Mouse (Mus musculus) urinary bladder, postnatal 4 days (tissue): ENCODE results near the gene Nphs2.
"Not testable (repeated sequence)": the region's sequence is repeated elsewhere in the genome, so short reads cannot be mapped to it uniquely, and the experiment has no call there.

Experiments
- DNase-seq, 2 experiments: peaks; one replicate each; pipeline ENCODE4 v3.0.0; 2021 to 2022; ENCODE audit warnings: low spot score in 2 of 2

Gene Nphs2

DNA sequence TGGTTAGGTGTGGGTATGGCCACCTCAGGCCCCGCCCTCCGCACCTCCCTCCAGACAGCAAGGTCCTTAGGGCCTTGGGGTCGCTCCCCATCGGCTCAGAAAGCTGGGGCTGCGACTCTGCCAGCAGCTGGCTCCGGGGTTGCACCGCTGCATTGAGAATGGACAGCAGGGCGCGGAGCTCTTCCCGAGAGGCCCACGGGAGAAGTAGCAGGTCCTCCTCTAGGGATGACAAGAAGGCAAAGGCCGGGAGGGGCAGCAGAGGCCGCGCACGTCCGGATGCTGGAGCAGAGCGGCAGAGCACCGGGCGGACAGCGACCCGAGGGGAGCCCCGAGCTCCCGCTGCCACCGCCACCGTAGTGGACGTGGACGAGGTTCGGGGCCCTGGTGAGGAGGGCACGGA, at the start of gene Nphs2:
Gene Nphs2, plus strand, starts transcription at position 98 of the 400 bp plus-strand sequence.
- DNase-seq: no peak

DNA sequence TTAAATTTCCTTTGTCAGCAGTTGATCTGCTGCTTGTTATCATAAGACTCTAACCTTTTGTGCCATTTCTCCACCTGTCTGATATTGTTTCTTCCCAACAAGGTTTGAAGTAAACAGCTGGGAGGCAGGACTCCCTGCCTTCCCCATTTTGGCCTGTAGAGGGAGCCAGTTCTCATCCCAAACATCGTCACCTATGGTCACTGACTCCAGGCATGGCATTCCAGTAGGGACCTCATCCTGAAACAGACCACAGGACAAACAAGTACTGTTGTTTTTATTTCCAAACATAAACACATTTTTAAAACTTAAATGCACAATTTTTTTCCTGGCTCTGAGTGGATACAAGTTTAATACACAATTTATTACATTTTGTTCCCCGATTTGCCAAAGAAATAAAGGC, 47.2 kb upstream of the Nphs2 start:
- peak; percentile 21 to 66 for DNase-seq

DNA sequence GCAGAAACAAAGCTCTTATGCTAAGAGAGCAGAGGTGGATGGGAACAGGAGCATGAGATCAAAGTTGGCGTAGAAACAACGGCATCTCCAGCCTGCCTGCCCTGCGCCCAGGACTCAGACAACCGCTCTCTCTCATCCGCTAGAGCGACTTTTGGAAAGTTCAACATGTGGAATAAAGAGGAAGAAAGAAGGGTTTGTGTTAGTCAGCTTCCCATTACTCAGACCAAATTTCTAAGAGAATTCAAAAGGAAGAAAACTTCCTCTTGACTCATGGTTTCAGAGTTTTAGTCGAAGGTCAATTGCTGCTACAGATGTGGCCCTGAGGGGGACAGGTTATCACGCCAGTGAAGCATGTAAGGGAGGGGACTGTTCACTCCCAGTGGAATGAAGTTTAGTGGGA, 46.6 kb upstream of the Nphs2 start:
- DNase-seq: no peak

GRCm38 (mm10) chr1:156268546-156268945, 42.0 kb upstream of the Nphs2 start:
- DNase-seq: not testable (repeated sequence)

GRCm38 (mm10) chr1:156270471-156270870, 40.1 kb upstream of the Nphs2 start:
- DNase-seq: no peak

GRCm38 (mm10) chr1:156271654-156272053, 38.9 kb upstream of the Nphs2 start:
- no peak for DNase-seq

- no peak for DNase-seq
Observed at GRCm38 (mm10) chr1:156273647-156274046, 36.9 kb upstream of the Nphs2 start.

DNA sequence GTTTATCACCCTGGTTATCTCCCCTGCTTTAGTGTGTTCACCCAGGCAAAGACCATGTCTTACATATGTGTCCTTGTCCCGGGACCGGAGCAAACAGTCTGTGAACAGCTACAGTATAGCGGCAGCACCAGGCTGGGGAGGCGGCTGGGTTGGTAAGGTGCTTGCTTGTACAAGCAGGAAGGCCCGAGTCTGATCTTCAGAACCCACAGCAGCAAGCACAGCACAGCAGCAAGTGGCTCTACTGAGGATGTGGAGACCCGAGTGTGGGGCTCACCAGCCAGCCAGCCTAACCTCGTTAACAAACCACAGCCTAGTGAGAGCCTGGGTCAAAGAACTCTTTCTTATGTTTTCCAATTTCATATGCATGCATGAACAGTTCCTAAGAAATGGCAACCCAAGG, 30.4 kb upstream of the Nphs2 start:
- DNase-seq: no peak

GRCm38 (mm10) chr1:156284207-156284606, 26.3 kb upstream of the Nphs2 start:
- DNase-seq: no peak

DNA sequence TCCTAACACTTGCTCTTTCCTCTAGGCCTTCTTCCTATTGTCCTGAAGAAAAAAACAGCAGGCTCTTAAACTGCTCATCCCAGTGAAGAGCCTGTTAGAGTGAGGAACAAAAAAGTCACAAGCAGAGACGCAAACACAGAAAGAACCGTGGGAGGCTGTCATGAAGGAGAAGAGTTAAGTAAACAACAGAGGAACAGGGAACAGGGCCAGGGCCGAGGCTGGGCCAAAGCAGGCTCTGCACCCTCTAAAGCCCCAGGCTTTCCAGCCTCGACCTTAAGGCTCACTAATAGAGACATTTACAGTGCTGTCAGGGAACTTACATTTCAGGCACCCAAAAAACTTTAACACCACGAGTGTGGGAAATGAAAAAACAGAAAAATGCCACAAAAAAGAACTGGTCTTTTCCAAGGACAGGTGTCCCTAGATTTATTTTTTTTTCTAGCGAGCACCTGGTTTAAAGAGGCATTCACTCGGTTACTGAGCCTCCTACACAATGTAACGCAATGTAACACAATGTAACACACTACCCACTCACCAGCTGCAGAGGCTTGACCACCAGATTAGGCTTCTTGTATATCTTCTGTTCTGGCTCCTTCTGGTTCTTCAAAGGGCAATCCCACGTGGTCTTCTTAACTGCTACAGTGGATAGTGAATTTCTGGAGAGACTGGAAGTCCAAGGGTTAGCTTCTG, 25.5 kb upstream of the Nphs2 start:
- no peak for DNase-seq

DNA sequence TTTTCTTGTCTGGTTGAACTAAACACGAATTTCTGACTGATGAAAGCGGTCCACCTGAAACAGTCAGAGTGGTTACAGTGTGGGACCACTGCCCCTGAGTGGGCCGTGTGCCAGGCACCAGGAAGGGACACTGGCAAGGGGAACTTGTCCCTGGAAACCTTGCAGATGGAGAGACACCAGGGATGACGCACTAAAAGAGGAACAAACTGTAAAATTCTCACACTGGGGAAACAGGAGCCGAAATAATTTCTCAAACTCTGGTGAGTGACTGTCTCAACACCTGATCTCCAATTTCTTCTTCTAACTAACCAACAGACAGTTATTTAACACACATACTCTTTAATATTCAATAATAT, 25.0 kb upstream of the Nphs2 start:
- DNase-seq: no peak

- DNase-seq: no peak
Observed at GRCm38 (mm10) chr1:156288556-156289221, 21.8 kb upstream of the Nphs2 start.

DNA sequence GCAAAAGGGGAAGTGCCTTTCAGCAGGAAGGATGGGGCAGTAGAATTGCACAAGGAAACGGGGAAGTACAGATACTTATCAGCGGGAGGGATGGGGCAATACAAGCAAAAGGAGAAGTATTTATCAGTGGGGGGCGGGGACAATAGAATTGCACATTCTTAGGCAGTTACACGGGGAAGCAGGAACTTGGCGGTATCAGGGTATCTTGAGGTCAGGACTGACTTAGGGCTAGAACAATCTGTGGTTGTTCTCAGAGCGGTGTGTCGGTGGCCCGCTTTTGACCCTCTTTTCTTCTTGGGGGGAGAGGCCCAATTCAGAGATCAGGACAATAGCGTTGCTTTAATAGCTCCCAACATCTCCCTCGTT, 21.3 kb upstream of the Nphs2 start:
- not testable (repeated sequence) for DNase-seq

DNA sequence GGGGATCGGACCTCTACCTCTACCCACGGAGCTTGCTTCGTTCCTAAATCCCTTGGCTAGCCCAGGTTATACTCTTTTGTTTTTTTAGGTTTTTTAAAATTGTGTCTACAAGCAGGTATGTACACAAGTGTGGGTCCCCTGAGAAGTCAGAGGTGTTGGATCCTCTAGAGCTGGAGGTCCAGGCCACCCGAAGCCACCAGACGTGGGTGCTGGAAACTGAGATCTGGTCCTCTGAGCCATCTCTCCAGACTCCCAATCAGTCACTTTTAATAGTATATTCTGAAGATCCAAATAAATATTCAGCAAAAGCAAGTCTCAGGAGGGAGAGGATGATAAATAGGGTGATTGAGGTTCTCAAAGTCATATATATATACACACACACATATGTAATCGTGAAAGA, 20.5 kb upstream of the Nphs2 start:
- no peak for DNase-seq

- no peak for DNase-seq
Observed at GRCm38 (mm10) chr1:156302911-156303749, 7.4 kb upstream of the Nphs2 start, which contains the start of gene Tdrd5. Tdrd5 (minus strand) TSS chr1:156303664.

- no peak for DNase-seq
Observed at GRCm38 (mm10) chr1:156308595-156308994, 1.9 kb upstream of the Nphs2 start.

GRCm38 (mm10) chr1:156323126-156323525, 12.6 kb downstream of the Nphs2 start:
- no peak for DNase-seq

GRCm38 (mm10) chr1:156340847-156341246, 30.3 kb downstream of the Nphs2 start:
- DNase-seq: no peak

- no peak for DNase-seq
Observed at GRCm38 (mm10) chr1:156344433-156344832, 33.9 kb downstream of the Nphs2 start.

DNA sequence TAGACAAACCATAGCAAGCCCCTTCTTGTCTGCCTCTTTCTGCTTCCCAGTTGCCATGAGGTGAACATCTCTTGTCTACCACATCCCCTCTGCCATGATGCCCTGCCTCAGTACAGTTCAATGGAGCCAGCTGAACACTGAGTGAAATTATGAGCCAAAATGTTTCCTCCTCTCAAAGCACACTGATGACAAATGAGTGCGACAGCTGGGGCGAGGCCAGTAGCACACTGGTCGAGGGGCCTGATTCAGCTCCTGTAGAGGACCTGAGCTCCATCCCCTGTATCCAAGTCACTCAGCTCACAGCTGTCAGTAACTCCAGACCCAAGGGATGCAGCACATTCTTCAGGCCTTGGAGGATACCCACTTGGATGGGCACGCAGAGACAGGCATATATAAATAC, 35.1 kb downstream of the Nphs2 start:
- no peak for DNase-seq

- no peak for DNase-seq
Observed at GRCm38 (mm10) chr1:156349031-156349430, 38.5 kb downstream of the Nphs2 start.

DNA sequence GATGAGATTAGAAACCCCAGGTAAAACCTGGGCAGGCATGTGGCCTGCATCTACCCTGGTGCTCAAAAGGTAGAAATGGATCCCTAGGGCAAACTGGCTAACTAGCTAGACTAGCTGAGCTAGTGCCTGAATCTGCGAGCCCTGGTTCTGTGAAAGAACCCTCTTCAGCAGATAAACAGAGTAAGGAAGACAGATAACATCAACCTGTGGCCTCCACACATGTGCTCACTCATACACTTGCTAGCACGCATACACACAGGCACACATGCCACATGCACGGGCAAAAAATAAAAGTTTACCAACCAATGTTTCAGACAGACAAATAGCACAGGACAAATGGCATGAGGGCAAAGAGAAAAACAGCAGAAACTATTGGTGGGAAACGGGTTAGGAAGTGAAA, 39.9 kb downstream of the Nphs2 start:
- no peak for DNase-seq

GRCm38 (mm10) chr1:156352466-156352865, 41.9 kb downstream of the Nphs2 start:
- DNase-seq: no peak
